8 mouse cellular contexts compared by ENCODE assay signal in the genomic region with DNA sequence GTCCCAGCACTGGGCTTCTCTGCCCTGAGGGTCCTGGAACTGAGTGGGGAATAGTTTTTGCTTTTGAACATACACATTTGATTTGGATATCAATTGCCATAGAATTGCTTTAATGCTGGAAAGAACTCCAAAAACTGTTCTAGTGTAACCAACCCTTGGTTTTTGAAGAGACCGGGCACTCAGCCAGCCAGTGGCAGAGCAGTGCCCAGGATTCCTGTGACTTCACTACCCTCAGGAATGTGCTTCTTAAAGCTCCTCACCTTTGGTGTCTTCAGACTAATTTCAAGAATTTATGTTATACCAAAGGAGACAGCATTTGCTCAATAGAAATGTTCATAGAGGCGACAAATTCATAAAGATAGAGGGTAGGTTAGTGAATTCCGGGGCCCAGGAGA. TPM values are rescaled to one million over a fixed set of nuclear protein-coding genes. Genes with fewer than 3 reads are reported as not detected.
DNase-seq lines count a peak whose midpoint lies in the region; ATAC-seq lines count a peak whose summit lies in the region.

No protein-coding gene starts in this region.

- no peak overlapping the region for H3K27ac ChIP-seq in liver, embryonic 11.5 days (ENCODE audit: low read depth, low read length)
- H3K27ac ChIP-seq in liver, embryonic 12.5 days: no peak overlapping the region
- H3K27ac ChIP-seq in forebrain, embryonic 12.5 days: peak overlapping the region; percentile 84
- H3K27ac ChIP-seq in kidney, embryonic 15.5 days: peak overlapping the region; percentile 93
- H3K27ac ChIP-seq in midbrain, embryonic 14.5 days (replicated peaks; ENCODE audit: low read depth, low read length): peak overlapping the region; percentile 64

- H3K4me2 ChIP-seq in liver, embryonic 11.5 days: no peak overlapping the region
- no peak overlapping the region for H3K4me2 ChIP-seq in liver, embryonic 12.5 days
- H3K4me2 ChIP-seq in forebrain, embryonic 12.5 days: no peak overlapping the region
- H3K4me2 ChIP-seq in kidney, embryonic 15.5 days: peak overlapping the region; percentile 50
- H3K4me2 ChIP-seq in midbrain, embryonic 14.5 days (ENCODE audit: low read length): no peak overlapping the region

- no peak overlapping the region for H3K9ac ChIP-seq in liver, embryonic 11.5 days (ENCODE audit: low read depth, low read length)
- no peak overlapping the region for H3K9ac ChIP-seq in liver, embryonic 12.5 days
- no peak overlapping the region for H3K9ac ChIP-seq in forebrain, embryonic 12.5 days
- H3K9ac ChIP-seq in kidney, embryonic 15.5 days: no peak overlapping the region
- H3K9ac ChIP-seq in midbrain, embryonic 14.5 days (replicated peaks; ENCODE audit: low read length): no peak overlapping the region

- DNase-seq in liver, embryonic 11.5 days (ENCODE audit: low spot score): peak; percentile 6
- DNase-seq in midbrain, embryonic 14.5 days: peak; percentile 39
- DNase-seq in thymus, postnatal 0 days (ENCODE audit: low spot score): no peak
- no peak for DNase-seq in right cerebral cortex, postnatal 25 days
- DNase-seq in layer of hippocampus, adult 18-20 months (ENCODE audit: low spot score in 2 of 2): no peak

- no peaks in the 10 kb centered on the region for H3K9me3 ChIP-seq in liver, embryonic 11.5 days (ENCODE audit: control insufficient read depth, low read length)
- H3K9me3 ChIP-seq in liver, embryonic 12.5 days (replicated peaks): no peaks in the 10 kb centered on the region
- H3K9me3 ChIP-seq in forebrain, embryonic 12.5 days: no peaks in the 10 kb centered on the region
- no peaks in the 10 kb centered on the region for H3K9me3 ChIP-seq in kidney, embryonic 15.5 days (replicated peaks)
- H3K9me3 ChIP-seq in midbrain, embryonic 14.5 days (ENCODE audit: control insufficient read depth, low read length): no peaks in the 10 kb centered on the region

- peaks cover 11% of the 10 kb centered on the region for H3K4me1 ChIP-seq in liver, embryonic 11.5 days (replicated peaks; ENCODE audit: control insufficient read depth, insufficient read depth, low read length)
- H3K4me1 ChIP-seq in liver, embryonic 12.5 days: peaks cover 19% of the 10 kb centered on the region; the same call in 1 of the 2 replicates
- peaks cover 37% of the 10 kb centered on the region for H3K4me1 ChIP-seq in forebrain, embryonic 12.5 days
- H3K4me1 ChIP-seq in kidney, embryonic 15.5 days: peaks cover 68% of the 10 kb centered on the region
- H3K4me1 ChIP-seq in midbrain, embryonic 14.5 days (ENCODE audit: control insufficient read depth, insufficient read depth, low read length): peaks cover 14% of the 10 kb centered on the region

- no peaks in the 10 kb centered on the region for H3K27me3 ChIP-seq in liver, embryonic 11.5 days (replicated peaks; ENCODE audit: control insufficient read depth, insufficient read depth, low read length)
- H3K27me3 ChIP-seq in liver, embryonic 12.5 days (replicated peaks): no peaks in the 10 kb centered on the region
- no peaks in the 10 kb centered on the region for H3K27me3 ChIP-seq in forebrain, embryonic 12.5 days
- H3K27me3 ChIP-seq in kidney, embryonic 15.5 days: no peaks in the 10 kb centered on the region
- H3K27me3 ChIP-seq in midbrain, embryonic 14.5 days (ENCODE audit: control insufficient read depth, insufficient read depth, low read length): no peaks in the 10 kb centered on the region

- no peak for ATAC-seq in liver, embryonic 11.5 days (replicated peaks; ENCODE audit: low FRiP score)
- no peak for ATAC-seq in liver, embryonic 12.5 days
- peak; percentile 33; the same call in 1 of the 2 replicates for ATAC-seq in forebrain, embryonic 12.5 days (ENCODE audit: low FRiP score)
- ATAC-seq in kidney, embryonic 15.5 days (replicated peaks; ENCODE audit: low FRiP score): no peak
- no peak for ATAC-seq in midbrain, embryonic 14.5 days (ENCODE audit: low FRiP score, low TSS enrichment)

- no peak overlapping the region for H3K4me3 ChIP-seq in liver, embryonic 11.5 days (ENCODE audit: low read depth, low read length)
- H3K4me3 ChIP-seq in liver, embryonic 12.5 days: no peak overlapping the region
- H3K4me3 ChIP-seq in forebrain, embryonic 12.5 days (replicated peaks): no peak overlapping the region
- H3K4me3 ChIP-seq in kidney, embryonic 15.5 days (replicated peaks): no peak overlapping the region
- no peak overlapping the region for H3K4me3 ChIP-seq in midbrain, embryonic 14.5 days (replicated peaks; ENCODE audit: low read depth, low read length)

- 75% methylated on average over 3 of the region's 3 CpGs for WGBS in liver, embryonic 11.5 days
- 75% methylated on average over 3 of the region's 3 CpGs for WGBS in liver, embryonic 12.5 days (ENCODE audit: insufficient replicate concordance)
- 69% methylated on average over 3 of the region's 3 CpGs for WGBS in forebrain, embryonic 12.5 days
- 79% methylated on average over 3 of the region's 3 CpGs for WGBS in kidney, embryonic 15.5 days
- WGBS in midbrain, embryonic 14.5 days: 68% methylated on average over 3 of the region's 3 CpGs

- no peaks in the 10 kb centered on the region for H3K36me3 ChIP-seq in liver, embryonic 11.5 days (ENCODE audit: control insufficient read depth, insufficient read depth, low read length)
- H3K36me3 ChIP-seq in liver, embryonic 12.5 days: peaks cover 3% of the 10 kb centered on the region; the same call in 1 of the 2 replicates
- H3K36me3 ChIP-seq in forebrain, embryonic 12.5 days (replicated peaks): no peaks in the 10 kb centered on the region
- peaks cover 5% of the 10 kb centered on the region for H3K36me3 ChIP-seq in kidney, embryonic 15.5 days
- no peaks in the 10 kb centered on the region for H3K36me3 ChIP-seq in midbrain, embryonic 14.5 days (ENCODE audit: control insufficient read depth, insufficient read depth, low read length)

RNA-seq across cellular contexts. Expression of gene Ston1, which starts 33.1 kb away (rescaled TPM):
- 2.8 and 2.9 TPM in 2 replicates for polyA plus RNA-seq in liver, embryonic 11.5 days (2014; fragmentation: Nextera tagmentation; extraction: Ambion mirVana)
- 1.4 TPM in 2 replicates for polyA plus RNA-seq in liver, embryonic 12.5 days (2016; fragmentation: Nextera tagmentation; extraction: Ambion mirVana)
- polyA plus RNA-seq in forebrain, embryonic 12.5 days (2016; fragmentation: Nextera tagmentation; extraction: Ambion mirVana): 1.5 and 2.4 TPM in 2 replicates
- 7.7 and 8.0 TPM in 2 replicates for polyA plus RNA-seq in kidney, embryonic 15.5 days (2015; fragmentation: Nextera tagmentation; extraction: Ambion mirVana)
- polyA plus RNA-seq in midbrain, embryonic 14.5 days (2014; fragmentation: Nextera tagmentation; extraction: Ambion mirVana): 1.3 and 1.4 TPM in 2 replicates
- 3.4 and 3.8 TPM in 2 replicates for polyA plus RNA-seq in thymus, postnatal 0 days (2015; fragmentation: Nextera tagmentation; extraction: Ambion mirVana)
- total RNA-seq in layer of hippocampus, adult 18-20 months (2021): 1 to 10 TPM; 9.5 to 9.8 TPM

RNA-seq across cellular contexts. Expression of gene Gtf2a1l, which starts 37.9 kb away (rescaled TPM):
- 0.14 TPM in 1 of 2 replicates, not detected in the other for polyA plus RNA-seq in liver, embryonic 11.5 days (2014; fragmentation: Nextera tagmentation; extraction: Ambion mirVana)
- not detected in 2 replicates for polyA plus RNA-seq in liver, embryonic 12.5 days (2016; fragmentation: Nextera tagmentation; extraction: Ambion mirVana)
- polyA plus RNA-seq in forebrain, embryonic 12.5 days (2016; fragmentation: Nextera tagmentation; extraction: Ambion mirVana): not detected in 2 replicates
- not detected in 2 replicates for polyA plus RNA-seq in kidney, embryonic 15.5 days (2015; fragmentation: Nextera tagmentation; extraction: Ambion mirVana)
- 0.22 TPM in 1 of 2 replicates, not detected in the other for polyA plus RNA-seq in midbrain, embryonic 14.5 days (2014; fragmentation: Nextera tagmentation; extraction: Ambion mirVana)
- not detected in 2 replicates for polyA plus RNA-seq in thymus, postnatal 0 days (2015; fragmentation: Nextera tagmentation; extraction: Ambion mirVana)
- total RNA-seq in layer of hippocampus, adult 18-20 months (2021): under 1 TPM in 1 of 2 experiments, not detected in 1; 0.35 TPM

Comparison
In these comparisons a context has a peak if more than half of its experiments do, and no peak if none do; other contexts are left out.
1. DNase-seq: peak in liver, embryonic 11.5 days (single experiment) and midbrain, embryonic 14.5 days (single experiment); none in thymus, postnatal 0 days (single experiment), right cerebral cortex, postnatal 25 days (single experiment) and layer of hippocampus, adult 18-20 months (0 of 2).
2. H3K27ac ChIP-seq: peak in forebrain, embryonic 12.5 days (single experiment), kidney, embryonic 15.5 days (single experiment) and midbrain, embryonic 14.5 days (single experiment); none in liver, embryonic 11.5 days (single experiment) and liver, embryonic 12.5 days (single experiment).